Mouse (Mus musculus) liver, postnatal 0 days (tissue): ENCODE data around the gene Slc38a1.

ENCODE experiments used
- CTCF ChIP-seq: sonication (generic); IDR thresholded peaks from 2 replicates; pipeline ENCODE4 v1.5.1; 2016; ENCODE audit warnings: antibody characterized with exemption, low read depth
- EP300 ChIP-seq: IDR thresholded peaks from 2 replicates; pipeline ENCODE4 v1.6.1; 2016; ENCODE audit warnings: antibody characterized with exemption, low read depth, mild to moderate bottlenecking

DNA sequence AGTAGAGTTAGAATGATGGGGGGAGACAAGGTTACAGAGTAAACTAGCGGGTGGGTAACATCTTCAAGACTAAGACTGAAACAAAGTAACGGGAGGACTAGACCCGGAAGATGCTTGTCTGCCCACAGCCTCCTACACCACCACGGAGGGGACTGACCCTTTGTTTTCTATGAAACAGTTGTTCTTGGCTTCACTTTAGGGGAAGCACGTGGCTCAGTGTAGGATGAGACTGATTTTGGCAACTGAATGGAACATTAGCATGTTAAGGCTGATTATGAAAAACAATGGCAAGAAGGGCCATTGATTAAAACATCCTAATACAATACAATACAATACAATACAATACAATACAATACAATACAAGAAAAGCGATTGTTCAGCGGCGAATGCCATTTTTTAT, 100.6 kb downstream of the Slc38a1 start:
- TF ChIP-seq CTCF: no peak
- no peak for TF ChIP-seq EP300
